Mouse (Mus musculus): ENCODE data around the gene Vps25. TPM values are rescaled to one million over a fixed set of nuclear protein-coding genes. Genes with fewer than 3 reads are reported as not detected.

Vps25 gene
- polyA plus RNA-seq, 3 experiments from 2014 or later: 134 to 144 (median 138) TPM

DNA sequence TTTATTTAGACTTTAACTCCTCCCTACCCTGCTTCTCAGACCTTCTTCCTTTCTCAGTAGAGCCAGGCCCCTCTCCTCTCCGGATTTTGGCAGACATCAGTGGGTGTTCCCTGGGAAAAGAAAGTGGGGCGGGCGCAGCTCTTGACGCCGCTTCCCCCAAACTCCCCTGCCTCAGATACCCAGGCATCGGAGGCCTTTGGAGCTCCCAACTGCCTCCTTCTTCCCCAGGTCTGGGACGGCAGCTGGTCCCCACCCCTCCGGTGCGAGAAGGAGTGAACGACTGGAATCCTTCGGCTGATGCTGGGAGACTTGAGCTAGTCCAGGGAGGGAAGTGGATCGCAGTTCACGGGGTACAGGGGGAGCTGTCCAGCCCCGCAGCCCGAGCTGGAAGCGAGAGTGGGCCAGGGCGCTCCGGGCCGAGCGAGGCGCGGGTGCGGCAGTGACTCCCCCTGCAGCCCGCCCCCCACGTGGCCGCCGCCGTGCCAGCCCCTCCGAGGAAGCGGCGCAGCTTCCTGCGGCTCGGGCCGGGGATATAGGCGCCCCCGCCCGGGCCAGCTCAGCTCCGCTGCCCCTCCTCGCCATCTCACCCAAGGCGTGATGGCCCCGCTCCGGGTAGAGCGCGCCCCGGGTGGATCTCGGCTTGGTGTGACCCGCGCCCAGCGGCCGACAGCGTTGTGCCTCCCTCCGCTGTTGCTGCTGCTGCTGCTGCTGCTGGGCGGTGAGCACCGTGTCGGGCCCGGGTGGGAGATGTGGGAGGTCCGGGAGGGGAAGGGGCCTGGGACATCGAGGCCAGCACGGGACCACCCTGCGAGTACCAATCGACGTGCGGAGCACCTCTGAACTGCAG is 7.4 kb upstream of the Vps25 start, which contains the start of gene Ramp2:
TSS of gene Ramp2 (plus strand) at position 174 of the 847 bp plus-strand sequence.
- peak; percentile 41 for ATAC-seq

DNA sequence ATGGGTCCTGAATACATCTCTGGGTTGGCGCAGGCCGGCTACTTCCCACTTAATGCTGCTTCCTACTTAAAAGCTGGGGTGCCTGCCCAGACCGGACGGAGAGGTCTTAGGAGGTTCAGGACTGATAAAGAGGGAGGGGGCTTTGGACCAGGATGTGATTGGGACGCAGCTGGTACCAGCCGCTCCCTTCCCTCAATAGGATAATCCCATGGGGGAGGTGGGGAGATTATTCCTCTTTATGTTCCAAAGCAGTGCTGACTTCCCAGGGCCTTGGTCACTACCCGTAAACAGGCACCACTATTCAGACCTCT is 6.8 kb upstream of the Vps25 start:
- ATAC-seq: no peak

DNA sequence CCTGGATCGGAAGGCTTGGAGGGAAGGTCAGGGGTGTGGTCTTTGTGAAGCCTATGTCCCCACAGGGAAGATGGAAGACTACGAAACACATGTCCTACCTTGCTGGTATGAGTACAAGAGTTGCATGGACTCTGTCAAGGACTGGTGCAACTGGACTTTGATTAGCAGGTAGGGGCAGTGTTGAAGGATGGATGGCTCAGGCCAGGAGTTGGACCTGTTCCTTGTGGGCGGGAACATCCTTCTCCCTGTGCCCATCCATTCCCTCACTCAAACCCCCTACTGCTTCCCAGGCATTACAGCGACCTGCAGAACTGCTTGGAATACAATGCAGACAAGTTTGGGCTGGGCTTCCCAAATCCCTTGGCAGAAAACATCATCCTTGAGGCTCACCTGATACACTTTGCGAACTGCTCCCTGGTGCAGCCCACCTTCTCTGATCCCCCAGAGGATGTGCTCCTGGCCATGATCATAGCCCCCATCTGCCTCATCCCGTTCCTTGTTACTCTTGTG is 5.9 kb upstream of the Vps25 start:
- ATAC-seq: no peak

DNA sequence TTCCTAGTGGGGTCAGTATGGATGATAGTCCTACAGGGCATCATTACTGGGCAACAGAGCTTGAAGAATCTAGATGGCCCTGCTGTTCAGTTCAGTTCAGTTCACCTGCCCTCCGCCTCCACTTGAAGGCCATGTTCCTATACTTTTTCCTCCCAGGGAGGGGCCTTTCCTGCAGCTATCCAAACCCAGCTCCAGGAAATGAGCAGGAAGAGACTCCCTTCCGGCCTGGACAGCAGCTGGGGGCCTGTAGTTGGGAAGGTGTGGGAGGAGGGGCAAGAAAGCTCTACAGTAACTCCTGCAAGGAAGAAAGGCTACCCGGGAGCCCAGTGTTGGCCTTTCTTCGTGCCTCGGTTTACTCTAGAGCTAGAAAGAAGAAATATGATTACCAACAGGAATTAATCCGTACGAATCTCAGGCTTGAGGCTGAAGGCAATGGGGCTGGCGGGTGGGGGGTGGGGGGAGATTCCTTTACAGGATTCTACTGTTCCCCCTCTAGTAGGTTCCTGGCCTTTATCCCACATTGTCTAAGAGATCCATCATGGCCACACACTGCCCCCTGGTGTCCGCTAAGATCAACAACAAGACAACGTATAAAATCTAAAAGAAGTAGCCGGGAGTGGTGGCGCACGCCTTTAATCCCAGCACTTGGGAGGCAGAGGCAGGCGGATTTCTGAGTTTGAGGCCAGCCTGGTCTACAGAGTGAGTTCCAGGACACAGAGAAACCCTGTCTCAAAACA is 5.1 kb upstream of the Vps25 start:
- ATAC-seq: no peak

DNA sequence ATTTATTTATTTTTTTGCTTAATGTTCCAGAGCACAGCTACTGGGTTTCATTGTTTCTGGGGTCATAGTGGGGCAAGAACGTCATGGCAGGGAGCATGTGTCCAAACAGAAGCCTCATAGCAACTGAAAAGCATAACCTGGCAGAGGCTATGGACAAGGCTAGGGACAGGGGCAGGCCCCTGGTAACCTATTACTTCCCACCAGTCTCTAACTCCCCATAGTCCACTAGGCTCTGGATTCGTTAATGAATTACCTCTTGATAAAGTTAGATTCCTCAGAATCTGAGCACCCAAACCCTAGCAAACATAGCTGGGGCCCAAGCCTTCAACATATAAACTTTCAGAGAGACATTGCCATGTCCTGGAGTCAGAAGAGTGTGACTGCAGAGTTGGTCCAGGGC is 2.5 kb upstream of the Vps25 start:
- ATAC-seq: no peak

DNA sequence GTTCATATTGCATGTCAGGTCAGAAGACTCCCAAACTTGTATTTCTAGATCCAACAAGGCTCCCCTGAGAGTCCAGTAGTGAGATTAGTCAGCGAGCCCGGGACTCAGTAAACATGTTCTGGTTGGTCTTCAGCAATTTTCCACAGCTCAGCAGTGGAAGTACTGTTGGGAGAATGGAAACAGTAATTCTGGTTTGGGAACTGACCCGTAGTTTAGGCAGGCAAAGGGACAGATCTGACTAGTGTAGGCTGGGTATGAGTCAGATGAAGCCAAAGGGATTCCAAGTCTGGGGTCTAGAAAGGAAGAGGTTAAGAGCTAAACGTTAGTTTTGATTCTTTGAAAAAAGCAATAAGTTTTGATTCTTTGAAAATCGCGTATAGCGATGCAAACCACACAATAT is 566 bp upstream of the Vps25 start:
- ATAC-seq: no peak

DNA sequence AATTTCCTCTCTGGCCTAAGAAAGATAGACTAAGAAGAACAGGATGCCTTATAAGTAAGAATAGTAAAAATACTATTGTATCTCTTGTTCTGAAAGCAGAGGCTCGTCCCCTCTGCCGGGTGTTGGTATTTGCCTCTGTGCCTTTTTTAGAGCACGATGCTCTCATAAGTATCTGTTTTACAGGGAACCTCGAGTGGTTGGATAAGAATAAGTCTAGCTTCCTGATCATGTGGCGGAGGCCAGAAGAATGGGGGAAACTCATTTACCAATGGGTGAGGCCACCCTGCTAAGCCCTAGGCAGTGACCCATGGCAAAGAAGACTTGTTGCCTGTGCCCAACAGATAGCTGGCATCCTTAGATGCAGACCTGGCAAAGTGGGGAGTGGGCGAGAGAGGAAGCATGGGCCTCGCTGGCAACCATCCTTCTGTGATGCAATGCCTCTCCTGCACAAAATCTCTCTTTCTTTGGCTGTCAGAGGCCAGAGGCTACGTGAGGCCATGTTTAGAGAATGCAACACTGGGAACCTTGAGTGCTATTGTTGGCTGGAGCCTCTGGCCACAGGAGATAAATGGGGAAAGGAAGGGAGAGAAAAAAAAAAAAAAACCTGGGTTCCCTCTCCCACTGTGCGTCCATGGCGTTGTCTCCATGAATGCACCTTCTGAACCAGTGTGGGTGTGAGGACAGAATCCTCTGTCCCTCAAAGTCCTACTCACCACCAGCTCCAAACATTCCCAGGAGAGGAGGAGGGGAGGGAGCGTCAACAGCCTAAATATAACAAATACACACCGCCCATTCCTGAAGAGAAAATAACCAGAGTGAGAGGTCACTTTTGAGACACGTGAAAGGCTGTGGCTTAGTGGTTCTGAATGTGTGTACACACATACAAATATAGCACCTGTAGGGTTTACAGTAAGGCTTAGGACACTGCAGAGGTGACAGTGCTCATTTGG is 2.6 kb downstream of the Vps25 start:
- ATAC-seq: no peak

DNA sequence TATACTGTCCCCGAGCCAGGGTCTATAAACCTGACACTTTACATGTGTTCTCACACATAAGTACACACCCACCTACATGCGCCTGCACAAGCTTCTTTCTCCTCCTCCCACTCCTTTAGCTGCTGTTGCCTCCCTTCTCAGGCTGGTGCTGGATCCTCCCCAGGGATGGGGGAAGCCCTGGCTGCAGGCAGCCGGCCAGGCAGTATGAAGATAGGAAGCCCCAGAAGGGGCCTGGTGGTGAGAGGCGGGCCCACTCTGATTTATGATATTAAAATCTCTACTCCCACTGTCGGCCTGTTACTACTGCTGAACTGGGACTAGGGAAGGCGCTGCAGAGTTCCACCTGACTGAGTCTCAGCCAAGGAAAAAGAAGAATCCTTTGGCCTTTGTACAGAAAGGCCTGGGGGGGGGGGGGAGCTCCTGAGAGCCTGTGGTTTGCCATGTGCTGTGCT is 5.8 kb downstream of the Vps25 start:
- ATAC-seq: no peak

DNA sequence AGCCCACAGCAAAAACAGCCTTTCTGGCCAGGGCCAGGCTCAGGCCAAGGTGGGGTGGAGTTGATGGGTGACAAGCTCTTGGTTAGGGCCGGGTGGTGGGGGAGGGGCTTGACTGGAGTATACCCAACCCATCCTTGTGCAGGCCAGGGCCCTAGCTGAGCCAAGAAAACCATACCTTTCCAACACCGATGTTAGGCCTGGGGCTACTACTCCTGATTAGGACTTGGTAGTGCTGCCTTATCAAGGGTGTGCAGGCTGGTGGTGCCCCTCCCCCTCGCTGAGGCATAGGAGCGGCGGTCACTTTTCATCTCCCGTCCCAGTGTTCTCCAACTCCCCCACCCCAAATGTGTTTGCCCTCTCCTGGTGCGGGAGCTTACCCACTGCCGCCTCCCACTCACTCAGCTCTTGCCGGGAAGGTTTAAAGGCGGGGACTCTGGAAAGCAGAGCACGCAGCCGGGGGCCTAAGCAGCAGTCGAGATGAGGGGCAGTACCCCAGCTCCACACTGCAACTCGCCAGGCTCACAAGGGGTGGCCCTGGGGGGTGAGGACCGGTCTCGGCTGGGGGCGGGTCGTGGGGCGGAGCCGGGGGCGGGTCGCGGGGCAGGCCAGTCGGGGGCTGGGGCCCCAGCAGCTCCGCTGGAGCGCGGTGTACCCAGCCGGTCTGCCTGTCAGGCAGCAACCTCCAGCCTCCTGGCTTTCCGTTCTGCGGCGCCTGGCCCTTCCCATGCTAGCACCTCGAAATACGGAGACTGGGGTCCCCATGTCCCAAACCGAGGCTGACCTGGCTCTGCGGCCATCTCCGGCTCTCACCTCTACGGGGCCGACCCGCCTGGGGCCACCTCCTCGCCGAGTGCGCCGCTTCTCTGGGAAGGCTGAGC is 6.7 kb downstream of the Vps25 start, which contains the start of gene Wnk4:
TSS of gene Wnk4 (plus strand) at position 620 of the 878 bp plus-strand sequence.
- ATAC-seq: no peak

DNA sequence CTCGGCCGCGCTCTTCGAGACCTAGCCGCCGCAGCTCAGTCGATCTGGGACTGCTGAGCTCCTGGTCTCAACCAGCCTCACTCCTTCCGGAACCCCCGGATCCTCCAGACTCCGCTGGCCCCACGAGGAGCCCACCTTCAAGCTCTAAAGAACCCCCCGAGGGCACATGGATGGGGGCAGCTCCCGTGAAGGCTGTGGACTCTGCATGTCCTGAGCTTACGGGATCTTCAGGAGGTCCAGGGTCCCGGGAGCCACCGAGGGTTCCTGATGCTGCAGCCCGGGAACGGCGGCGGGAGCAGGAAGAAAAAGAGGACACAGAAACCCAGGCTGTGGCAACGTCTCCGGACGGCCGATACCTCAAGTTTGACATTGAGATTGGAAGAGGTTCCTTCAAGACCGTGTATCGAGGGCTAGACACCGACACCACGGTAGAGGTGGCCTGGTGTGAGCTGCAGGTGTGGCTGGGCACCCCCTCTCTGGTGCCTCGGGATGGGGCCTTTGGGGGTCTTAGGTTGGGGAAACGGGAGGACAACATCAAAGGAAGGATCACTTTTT is 7.4 kb downstream of the Vps25 start:
- no peak for ATAC-seq

DNA sequence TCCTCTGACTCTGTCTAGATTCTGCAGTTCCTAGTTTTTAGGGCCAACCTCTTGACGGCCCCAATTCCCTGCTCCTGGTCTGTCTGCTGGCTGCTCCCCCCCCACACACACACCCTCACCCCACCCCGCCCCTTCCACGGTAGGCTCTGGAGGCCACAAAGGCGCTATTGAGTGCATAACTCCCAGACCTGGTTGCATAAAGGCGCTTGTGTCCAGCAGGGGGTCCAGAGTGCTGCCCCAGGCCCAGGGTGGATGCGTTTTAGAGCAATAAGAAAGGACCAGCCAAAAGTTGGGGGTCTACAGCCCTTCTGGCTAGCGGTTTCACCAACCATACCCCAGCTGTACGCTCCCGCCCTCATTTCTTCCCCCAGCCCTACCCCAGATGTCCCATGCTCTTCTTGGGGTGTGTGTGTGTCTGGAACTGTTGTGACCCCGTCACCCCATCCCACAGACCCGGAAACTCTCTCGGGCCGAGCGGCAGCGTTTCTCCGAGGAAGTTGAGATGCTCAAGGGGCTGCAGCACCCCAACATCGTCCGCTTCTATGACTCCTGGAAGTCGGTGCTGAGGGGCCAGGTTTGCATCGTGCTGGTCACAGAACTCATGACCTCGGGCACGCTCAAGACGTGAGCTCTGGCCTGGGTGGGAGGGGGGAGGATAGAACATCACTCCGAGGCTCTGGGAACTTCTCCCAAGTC is 8.9 kb downstream of the Vps25 start:
- ATAC-seq: no peak

DNA sequence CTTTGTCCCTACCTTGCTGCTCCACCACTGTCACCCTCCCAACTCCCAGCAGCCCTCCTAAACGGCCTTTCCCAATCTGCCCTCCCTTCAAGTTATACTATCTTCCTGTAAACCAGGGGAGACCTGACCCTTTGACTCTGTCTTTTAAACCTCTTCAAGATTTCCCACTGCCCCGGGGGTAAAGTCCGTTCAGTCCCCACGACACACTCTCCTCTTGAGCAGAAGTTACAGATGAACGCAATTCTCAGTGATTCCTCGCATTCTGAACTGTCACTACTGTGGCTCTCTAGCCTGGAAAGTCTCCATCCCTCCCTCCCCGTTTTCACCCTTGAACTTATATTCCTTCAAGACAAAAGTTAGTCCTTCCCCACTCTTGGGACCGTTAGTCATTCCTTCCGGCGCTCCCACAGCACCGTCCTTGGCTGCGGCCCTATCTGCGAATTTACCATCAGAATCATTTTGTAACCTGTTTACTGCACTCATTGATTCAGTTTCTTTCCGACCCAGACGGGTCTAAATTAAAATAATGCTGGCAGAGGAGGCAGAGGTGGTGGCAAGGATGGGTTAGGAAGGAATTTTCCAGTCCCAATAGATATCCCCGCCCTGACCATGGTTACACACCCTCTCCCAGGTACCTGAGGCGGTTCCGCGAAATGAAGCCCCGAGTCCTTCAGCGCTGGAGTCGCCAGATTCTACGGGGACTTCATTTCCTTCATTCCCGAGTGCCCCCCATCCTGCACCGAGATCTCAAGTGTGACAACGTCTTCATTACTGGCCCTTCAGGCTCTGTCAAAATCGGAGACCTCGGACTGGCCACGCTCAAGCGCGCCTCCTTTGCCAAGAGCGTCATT is 9.9 kb downstream of the Vps25 start:
- ATAC-seq: no peak

DNA sequence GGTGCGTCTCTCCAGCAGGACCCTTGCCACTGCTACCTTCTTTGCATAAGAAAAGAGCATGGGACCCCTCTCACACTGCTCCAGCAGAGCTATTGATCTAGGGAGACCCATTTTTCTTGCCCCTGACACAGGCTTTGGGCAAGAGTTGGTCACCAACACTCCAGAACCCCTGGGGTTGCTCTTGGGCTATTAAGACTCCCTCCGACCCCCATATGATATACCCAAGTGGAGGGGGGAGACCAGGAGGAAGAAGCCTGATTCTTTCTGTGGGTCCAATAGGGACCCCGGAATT is 10.4 kb downstream of the Vps25 start:
- ATAC-seq: no peak

DNA sequence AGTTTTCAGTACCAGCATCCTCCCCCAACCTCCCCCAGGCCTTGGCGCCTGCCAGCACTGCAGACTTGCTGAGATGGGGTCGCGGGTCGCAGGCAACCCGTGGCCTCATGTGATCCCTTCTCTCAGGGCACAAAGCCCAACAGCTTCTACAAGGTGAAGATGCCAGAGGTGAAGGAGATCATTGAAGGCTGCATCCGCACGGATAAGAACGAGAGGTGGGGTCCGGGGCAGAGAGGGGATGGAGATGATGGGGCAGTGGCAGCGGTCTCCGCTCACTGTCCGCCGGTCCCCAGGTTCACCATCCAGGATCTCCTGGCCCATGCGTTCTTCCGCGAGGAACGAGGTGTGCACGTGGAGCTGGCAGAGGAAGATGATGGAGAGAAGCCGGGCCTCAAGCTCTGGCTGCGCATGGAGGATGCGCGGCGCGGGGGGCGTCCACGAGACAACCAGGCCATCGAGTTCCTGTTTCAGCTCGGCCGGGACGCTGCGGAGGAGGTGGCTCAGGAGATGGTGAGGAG is 11.5 kb downstream of the Vps25 start:
- ATAC-seq: no peak

DNA sequence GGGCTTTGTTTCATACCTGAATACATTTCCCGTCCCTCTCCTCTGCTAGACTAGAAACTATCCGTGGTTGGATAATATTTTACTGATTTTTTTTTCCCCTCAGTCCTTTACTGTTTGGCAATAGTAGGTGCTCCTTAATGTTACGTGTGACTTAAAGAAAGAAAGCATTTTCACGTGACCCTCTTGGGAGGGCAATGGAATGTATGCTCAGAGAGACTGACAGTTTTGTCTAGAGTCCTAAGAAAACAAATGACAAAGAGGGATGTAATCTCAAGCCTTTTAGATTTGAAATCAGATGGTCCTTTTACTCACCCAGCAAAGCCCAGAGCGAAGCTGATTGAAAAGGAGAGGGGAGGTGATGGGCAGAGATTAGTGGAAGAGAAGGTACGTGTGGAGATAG is 12.4 kb downstream of the Vps25 start:
- ATAC-seq: no peak

DNA sequence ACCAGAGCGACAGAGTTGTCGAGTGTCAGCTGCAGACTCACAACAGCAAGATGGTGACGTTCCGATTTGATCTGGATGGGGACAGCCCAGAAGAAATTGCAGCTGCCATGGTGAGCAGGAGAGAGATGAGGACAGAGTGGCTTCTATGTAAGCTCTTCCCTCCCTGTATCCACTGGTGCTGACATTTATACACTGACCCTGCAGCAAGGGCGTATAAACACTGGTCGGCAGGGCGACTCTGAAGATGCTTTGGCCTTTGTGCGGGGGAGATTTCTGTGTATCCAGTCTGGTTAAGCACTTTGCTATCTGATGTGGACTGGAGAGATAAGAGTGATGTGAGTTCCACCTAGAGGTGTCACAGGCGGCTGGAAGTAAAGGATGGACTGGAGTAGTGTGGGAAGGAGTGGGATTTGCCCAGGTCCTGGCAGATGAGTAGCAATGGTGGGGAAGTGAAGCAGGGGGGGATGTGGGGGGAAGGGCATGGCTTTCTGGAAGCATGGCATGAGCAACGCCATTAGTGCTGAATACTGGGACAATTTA is 16.1 kb downstream of the Vps25 start:
- no peak for ATAC-seq

DNA sequence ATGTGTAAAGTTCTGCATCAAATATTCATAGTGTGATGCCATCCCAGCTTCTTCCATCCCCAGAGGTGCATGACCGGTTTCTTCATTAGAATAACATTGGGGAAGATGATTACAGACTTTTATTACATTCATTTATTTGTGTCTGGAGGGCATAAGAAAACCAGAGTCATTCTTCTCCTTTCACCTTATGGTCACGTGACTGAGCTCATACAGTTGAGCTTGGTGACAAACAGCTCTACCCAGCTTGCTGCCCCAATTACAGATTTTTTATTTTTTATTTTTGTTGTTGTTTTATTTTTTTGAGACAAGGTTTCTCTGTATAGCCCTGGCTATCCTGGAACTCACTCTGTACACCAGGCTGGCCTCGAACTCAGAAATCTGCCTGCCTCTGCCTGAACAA is 18.9 kb downstream of the Vps25 start:
- ATAC-seq: no peak

DNA sequence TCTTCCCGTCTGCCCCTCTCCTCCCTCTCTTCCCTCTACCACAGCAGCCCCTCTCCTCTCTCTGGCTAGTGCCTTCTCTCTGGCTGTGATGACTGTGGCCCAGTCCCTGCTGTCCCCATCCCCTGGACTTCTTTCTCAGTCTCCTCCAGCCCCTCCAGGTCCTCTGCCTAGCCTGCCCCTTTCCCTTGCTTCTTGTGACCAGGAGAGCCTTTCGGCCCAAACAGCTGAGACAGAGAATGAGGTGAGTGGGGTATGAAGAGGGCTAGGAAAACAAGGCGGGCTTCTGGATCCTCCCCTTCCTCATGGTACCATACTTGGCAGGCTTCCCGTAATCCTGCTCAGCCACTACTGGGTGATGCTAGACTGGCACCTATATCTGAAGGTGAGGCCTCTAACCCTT is 21.8 kb downstream of the Vps25 start:
- ATAC-seq: no peak

DNA sequence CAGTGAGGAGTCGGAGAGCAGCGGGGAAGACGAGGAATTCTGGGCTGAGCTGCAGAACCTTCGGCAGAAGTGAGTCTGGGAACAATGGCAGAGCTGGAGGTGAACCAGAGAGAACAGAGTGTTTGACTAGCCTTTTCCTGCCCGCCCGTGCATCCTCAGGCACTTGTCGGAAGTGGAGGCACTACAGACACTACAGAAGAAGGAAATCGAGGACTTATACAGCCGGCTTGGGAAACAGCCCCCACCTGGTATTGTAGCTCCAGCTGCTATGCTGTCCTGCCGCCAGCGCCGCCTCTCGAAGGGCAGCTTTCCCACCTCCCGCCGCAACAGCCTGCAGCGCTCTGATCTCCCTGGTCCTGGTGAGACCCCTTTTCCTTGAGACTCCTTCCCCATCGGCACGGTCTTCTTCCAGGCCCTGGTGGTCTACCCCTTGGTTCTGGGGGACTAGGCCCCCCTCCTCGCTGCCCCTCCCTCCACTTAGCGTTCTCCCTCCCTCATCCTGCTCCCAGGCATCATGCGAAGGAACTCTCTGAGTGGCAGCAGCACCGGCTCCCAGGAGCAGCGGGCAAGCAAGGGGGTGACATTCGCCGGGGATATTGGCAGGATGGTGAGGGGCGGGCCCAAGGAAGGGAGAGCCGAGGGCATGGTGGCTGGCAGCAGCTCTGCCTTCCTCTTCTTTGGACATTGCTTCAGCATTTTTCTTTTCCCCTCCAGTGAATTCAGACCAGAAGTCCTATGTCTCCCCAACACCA is 23.0 kb downstream of the Vps25 start:
- no peak for ATAC-seq
